Mouse (Mus musculus) adrenal gland, postnatal 14 days (tissue): ENCODE data around the gene Ugt1a7c. TPM values are rescaled to one million over a fixed set of nuclear protein-coding genes. Genes with fewer than 3 reads are reported as not detected.
"Not testable (repeated sequence)": the region's sequence is repeated elsewhere in the genome, so short reads cannot be mapped to it uniquely, and the experiment has no call there.

ENCODE experiments used
- DNase-seq: peaks from one replicate; pipeline ENCODE4 v3.0.0; 2021; ENCODE audit warnings: mixed read lengths
- long read RNA-seq, 2 experiments: library from polyadenylated mRNA; stranded (forward); transcript quantifications; one replicate each; pipeline ENCODE4 v2.0.0; 2021
- total RNA-seq: library from RNA; stranded (reverse); gene quantifications from 2 replicates; pipeline ENCODE4 v1.2.3, GENCODE M21; 2021

Ugt1a7c gene
- total RNA-seq = 1.9 and 2.6 TPM in 2 replicates
- long read RNA-seq, experiment 1 = 0 reads
- long read RNA-seq, experiment 2, partial matches to known transcripts = 0 of 1 reads
- long read RNA-seq, experiment 2, other reads (novel, unspliced or antisense) = 0 of 1 reads

- peak; percentile 28 for DNase-seq
Measured at GRCm38 (mm10) chr1:88094941-88095492, at the start of gene Ugt1a7c. Gene Ugt1a7c (plus strand): TSS chr1:88095062.

GRCm38 (mm10) chr1:88047408-88047807, 47.5 kb upstream of the Ugt1a7c start:
- DNase-seq = not testable (repeated sequence)

- no peak for DNase-seq
Measured at GRCm38 (mm10) chr1:88055088-88055487, 39.8 kb upstream of the Ugt1a7c start, which contains the start of gene Ugt1a10. Gene Ugt1a10 (plus strand): TSS chr1:88055388.

GRCm38 (mm10) chr1:88066472-88067102, 28.3 kb upstream of the Ugt1a7c start:
- DNase-seq = not testable (repeated sequence)

- DNase-seq = no peak
Measured at GRCm38 (mm10) chr1:88070495-88070894, 24.4 kb upstream of the Ugt1a7c start, which contains the start of gene Ugt1a9. Gene Ugt1a9 (plus strand): TSS chr1:88070800.

- no peak for DNase-seq
Measured at GRCm38 (mm10) chr1:88070902-88071301, 24.0 kb upstream of the Ugt1a7c start.

GRCm38 (mm10) chr1:88074471-88074870, 20.4 kb upstream of the Ugt1a7c start:
- no peak for DNase-seq

GRCm38 (mm10) chr1:88077128-88077527, 17.7 kb upstream of the Ugt1a7c start:
- no peak for DNase-seq

- no peak for DNase-seq
Measured at GRCm38 (mm10) chr1:88081670-88082069, 13.2 kb upstream of the Ugt1a7c start.

- no peak for DNase-seq
Measured at GRCm38 (mm10) chr1:88086125-88086524, 8.7 kb upstream of the Ugt1a7c start.

- DNase-seq = peak; percentile 22
Measured at GRCm38 (mm10) chr1:88087513-88087912, 7.3 kb upstream of the Ugt1a7c start, which contains the start of gene Ugt1a8. Gene Ugt1a8 (plus strand): TSS chr1:88087813.

- no peak for DNase-seq
Measured at GRCm38 (mm10) chr1:88092341-88092740, 2.5 kb upstream of the Ugt1a7c start.

GRCm38 (mm10) chr1:88094270-88094676, 589 bp upstream of the Ugt1a7c start:
- DNase-seq = peak; percentile 24

- DNase-seq = not testable (repeated sequence)
Measured at GRCm38 (mm10) chr1:88098546-88098945, 3.7 kb downstream of the Ugt1a7c start.

- peak; percentile 64 for DNase-seq
Measured at GRCm38 (mm10) chr1:88099691-88100090, 4.8 kb downstream of the Ugt1a7c start.

- peak; percentile 20 for DNase-seq
Measured at GRCm38 (mm10) chr1:88103019-88103418, 8.2 kb downstream of the Ugt1a7c start, which contains the start of gene Ugt1a6b. Gene Ugt1a6b (plus strand): TSS chr1:88103252.

GRCm38 (mm10) chr1:88103697-88104468, 9.0 kb downstream of the Ugt1a7c start:
- DNase-seq = not testable (repeated sequence)

GRCm38 (mm10) chr1:88104667-88105430, 10.0 kb downstream of the Ugt1a7c start:
- DNase-seq = peak; percentile 22

GRCm38 (mm10) chr1:88105656-88106055, 10.8 kb downstream of the Ugt1a7c start:
- DNase-seq = no peak

- not testable (repeated sequence) for DNase-seq
Measured at GRCm38 (mm10) chr1:88109027-88109557, 14.2 kb downstream of the Ugt1a7c start.

- not testable (repeated sequence) for DNase-seq
Measured at GRCm38 (mm10) chr1:88109604-88110003, 14.7 kb downstream of the Ugt1a7c start.
